Mouse (Mus musculus) neural tube, embryonic 13.5 days (tissue): ENCODE results near the gene Arhgap42. TPM values are rescaled to one million over a fixed set of nuclear protein-coding genes. Genes with fewer than 3 reads are reported as not detected.

Experiments
- ATAC-seq: fragments of 200-750 bp; cut with Nextera tagmentation; 2 replicates; pipeline ENCODE4 v1.8.0; 2017; ENCODE audit warnings: low read depth, mild to moderate bottlenecking, moderate TSS enrichment, moderate library complexity
- H3K27ac ChIP-seq: fragments of 300-500 bp; sonication (generic); replicated peaks from 2 replicates; pipeline ENCODE4 v1.5.1; 2015; ENCODE audit warnings: moderate library complexity, mild to moderate bottlenecking, inconsistent platforms
- H3K27me3 ChIP-seq: fragments of 300-500 bp; sonication (generic); 2 replicates; pipeline ENCODE4 v1.6.1; 2015; ENCODE audit warnings: mild to moderate bottlenecking, inconsistent platforms
- H3K36me3 ChIP-seq: fragments of 300-500 bp; sonication (generic); 2 replicates; pipeline ENCODE4 v1.6.1; 2015; ENCODE audit warnings: mild to moderate bottlenecking, inconsistent platforms
- H3K4me1 ChIP-seq: fragments of 300-500 bp; sonication (generic); replicated peaks from 2 replicates; pipeline ENCODE4 v1.6.1; 2015; ENCODE audit warnings: inconsistent platforms
- H3K4me2 ChIP-seq: fragments of 300-500 bp; sonication (generic); 2 replicates; pipeline ENCODE4 v1.6.1; 2015; ENCODE audit warnings: inconsistent platforms, mild to moderate bottlenecking, moderate library complexity
- H3K4me3 ChIP-seq: fragments of 300-500 bp; sonication (generic); 2 replicates; pipeline ENCODE4 v1.5.1; 2015; ENCODE audit warnings: mild to moderate bottlenecking, inconsistent platforms
- H3K9ac ChIP-seq: fragments of 300-500 bp; sonication (generic); 2 replicates; pipeline ENCODE4 v1.6.1; 2015; ENCODE audit warnings: moderate library complexity, mild to moderate bottlenecking, inconsistent platforms
- H3K9me3 ChIP-seq: fragments of 300-500 bp; sonication (generic); 2 replicates; pipeline ENCODE4 v1.6.1; 2016; ENCODE audit warnings: inconsistent platforms
- WGBS: fragments of 180-500 bp; shearing (Covaris S2); methylation state at CpG from one replicate; pipeline ENCODE4 v1.1.7; 2015; 5-methylcytosine and 5-hydroxymethylcytosine counted together
- polyA plus RNA-seq: library from polyadenylated mRNA; unstranded; fragments of >200 nt; fragmentation: Nextera tagmentation; extraction: Ambion mirVana; gene quantifications from 2 replicates; pipeline ENCODE4 v1.2.1, GENCODE M21; 2015

The Arhgap42 gene
- polyA plus RNA-seq = 22.2 and 25.8 TPM in 2 replicates

DNA sequence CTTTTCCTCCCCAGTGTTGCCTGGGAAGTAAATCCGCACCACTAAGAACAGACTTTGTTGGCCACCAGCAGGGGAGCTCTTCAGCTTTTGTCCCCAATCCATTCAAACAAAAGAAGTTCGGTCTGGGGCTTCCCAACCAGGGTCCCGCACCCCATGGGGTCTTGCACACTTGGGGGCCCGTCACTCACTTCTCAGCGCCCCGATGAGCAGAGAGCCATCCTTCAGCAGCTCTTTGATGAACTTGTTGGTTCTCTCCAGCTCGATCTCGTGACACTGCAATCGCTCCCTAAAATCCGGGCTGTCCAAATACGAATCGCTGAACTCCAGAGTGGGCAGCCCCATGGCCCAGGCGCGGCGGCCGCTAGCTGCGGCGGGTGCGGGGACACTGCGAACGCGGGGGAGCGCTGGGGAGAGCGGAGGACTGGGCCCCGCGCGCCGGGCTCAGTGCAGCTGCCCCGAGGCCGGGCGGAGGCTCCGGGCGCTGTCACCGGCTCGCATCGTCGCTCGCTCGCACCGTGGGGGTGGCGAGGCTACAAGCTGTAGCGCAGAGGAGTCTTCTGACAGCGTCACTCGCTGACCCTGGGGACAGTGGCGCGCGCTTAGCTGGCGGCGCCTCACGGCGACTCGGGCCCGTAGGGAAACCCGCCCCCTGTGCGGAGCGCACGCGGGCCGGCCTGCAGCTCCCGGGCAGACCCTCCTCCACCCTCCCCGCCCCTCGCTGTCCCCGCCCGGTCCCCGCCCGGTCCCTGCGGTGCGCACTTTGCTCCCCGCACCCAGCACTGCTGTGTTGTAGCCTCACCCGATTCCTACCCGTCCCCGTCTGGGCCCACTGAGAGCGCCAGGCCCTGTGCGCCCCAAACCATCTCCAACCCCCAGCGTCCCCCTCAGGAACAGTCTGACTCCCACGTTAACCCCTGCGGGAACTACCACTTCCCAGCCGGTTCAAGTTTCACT is at the start of gene Arhgap42:
TSS of gene Arhgap42 (minus strand) at position 664 of the 954 bp plus-strand sequence.
- under 1% methylated on average over 78 of the region's 78 CpGs for WGBS
- peak within 1 kb of the TSS; percentile 75 for H3K4me3 ChIP-seq
- no peaks in the 10 kb centered on the region for H3K36me3 ChIP-seq
- peaks cover 17% of the 10 kb centered on the region for H3K4me1 ChIP-seq
- H3K27me3 ChIP-seq = no peaks in the 10 kb centered on the region
- peak within 1 kb of the TSS; percentile 84 for H3K27ac ChIP-seq
- peak within 1 kb of the TSS; percentile 73 for H3K4me2 ChIP-seq
- peak; percentile 94 for ATAC-seq
- H3K9ac ChIP-seq = peak within 1 kb of the TSS; percentile 86
- no peaks in the 10 kb centered on the region for H3K9me3 ChIP-seq

- H3K36me3 ChIP-seq = no peaks in the 10 kb centered on the region
- no peak overlapping the region for H3K27ac ChIP-seq
- no peaks in the 10 kb centered on the region for H3K9me3 ChIP-seq
- H3K4me3 ChIP-seq = no peak overlapping the region
- H3K4me2 ChIP-seq = no peak overlapping the region
- 79% methylated on average over 2 of the region's 2 CpGs for whole genome bisulfite sequencing
- ATAC-seq = no peak
- H3K27me3 ChIP-seq = no peaks in the 10 kb centered on the region
- H3K9ac ChIP-seq = no peak overlapping the region
- H3K4me1 ChIP-seq = no peaks in the 10 kb centered on the region
Measured at GRCm38 (mm10) chr9:9288140-9288539, 49.2 kb upstream of the Arhgap42 start.

- H3K9ac ChIP-seq = no peak overlapping the region
- ATAC-seq = 0 out of 2 replicates have a peak, but pooled peaks have one; percentile 27
- no peak overlapping the region for H3K27ac ChIP-seq
- no peaks in the 10 kb centered on the region for H3K36me3 ChIP-seq
- no peaks in the 10 kb centered on the region for H3K27me3 ChIP-seq
- H3K4me2 ChIP-seq = no peak overlapping the region
- no peaks in the 10 kb centered on the region for H3K4me1 ChIP-seq
- no peak overlapping the region for H3K4me3 ChIP-seq
- 8% methylated on average over 2 of the region's 2 CpGs for WGBS
- H3K9me3 ChIP-seq = no peaks in the 10 kb centered on the region
Measured at GRCm38 (mm10) chr9:9269305-9269704, 30.4 kb upstream of the Arhgap42 start.

- Histone ChIP-seq H3K4me1 (no peaks in the 10 kb centered on the region), H3K36me3 (no peaks in the 10 kb centered on the region), H3K4me2 (no peak overlapping the region), H3K9ac (no peak overlapping the region), H3K27me3 (no peaks in the 10 kb centered on the region), H3K9me3 (no peaks in the 10 kb centered on the region), H3K27ac (no peak overlapping the region), H3K4me3 (no peak overlapping the region)
- WGBS = 82% methylated on average over 6 of the region's 6 CpGs
- ATAC-seq = no peak
Measured at GRCm38 (mm10) chr9:9267606-9268601, 29.0 kb upstream of the Arhgap42 start.

DNA sequence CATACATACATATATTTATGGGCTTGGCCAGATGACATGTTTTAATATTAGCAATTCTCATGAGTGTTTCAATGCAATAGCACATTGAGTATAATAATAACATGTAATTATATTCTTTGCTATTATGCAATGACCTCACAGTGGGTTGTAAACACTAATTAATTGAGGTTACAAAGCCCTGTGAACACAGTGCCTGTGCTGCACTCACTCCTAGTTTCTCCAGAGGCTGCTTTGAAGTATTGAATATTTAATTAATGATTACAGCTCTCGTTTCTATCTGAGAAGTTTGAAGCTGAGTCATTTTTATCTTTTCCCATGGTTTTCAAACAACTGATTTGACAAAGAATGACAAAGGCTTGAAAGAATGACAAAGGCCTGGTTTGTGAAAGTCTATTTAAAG is 24.6 kb upstream of the Arhgap42 start:
- H3K9ac ChIP-seq = no peak overlapping the region
- no peak for ATAC-seq
- no peak overlapping the region for H3K4me3 ChIP-seq
- H3K4me2 ChIP-seq = no peak overlapping the region
- 31% methylated on average over 1 of the region's 1 CpGs for WGBS
- H3K27me3 ChIP-seq = no peaks in the 10 kb centered on the region
- no peaks in the 10 kb centered on the region for H3K9me3 ChIP-seq
- no peak overlapping the region for H3K27ac ChIP-seq
- H3K36me3 ChIP-seq = no peaks in the 10 kb centered on the region
- H3K4me1 ChIP-seq = no peaks in the 10 kb centered on the region

GRCm38 (mm10) chr9:9262479-9262878 is 23.6 kb upstream of the Arhgap42 start:
- 88% methylated on average over 2 of the region's 2 CpGs for WGBS
- H3K9ac ChIP-seq = no peak overlapping the region
- H3K27me3 ChIP-seq = no peaks in the 10 kb centered on the region
- H3K4me3 ChIP-seq = no peak overlapping the region
- H3K4me1 ChIP-seq = no peaks in the 10 kb centered on the region
- no peaks in the 10 kb centered on the region for H3K36me3 ChIP-seq
- no peaks in the 10 kb centered on the region for H3K9me3 ChIP-seq
- H3K27ac ChIP-seq = no peak overlapping the region
- H3K4me2 ChIP-seq = no peak overlapping the region
- no peak for ATAC-seq

DNA sequence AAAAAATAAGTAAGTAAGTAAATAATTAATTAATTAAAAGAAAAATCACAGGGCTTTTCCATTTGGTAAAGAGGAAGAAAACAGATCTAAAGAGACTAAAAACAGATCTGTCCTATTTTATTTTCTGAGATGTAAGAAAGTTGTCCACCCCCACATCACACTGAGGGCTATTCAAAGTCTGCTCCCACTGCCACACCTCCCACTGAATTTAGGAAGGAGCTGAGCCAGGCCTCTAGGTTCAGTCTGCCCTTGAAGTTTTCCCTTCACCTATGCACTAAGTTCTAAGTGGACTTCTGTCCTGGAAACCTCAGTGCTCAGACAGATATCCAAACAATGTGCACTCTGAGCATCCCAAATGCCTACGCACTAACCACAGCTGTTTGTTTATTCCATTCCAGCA is 15.9 kb upstream of the Arhgap42 start:
- Histone ChIP-seq H3K4me3 (no peak overlapping the region), H3K36me3 (no peaks in the 10 kb centered on the region), H3K9ac (no peak overlapping the region), H3K9me3 (no peaks in the 10 kb centered on the region), H3K4me2 (no peak overlapping the region), H3K27me3 (no peaks in the 10 kb centered on the region), H3K4me1 (no peaks in the 10 kb centered on the region), H3K27ac (no peak overlapping the region)
- no peak for ATAC-seq
- 86% methylated on average over 1 of the region's 1 CpGs for WGBS

- no peak for ATAC-seq
- Histone ChIP-seq H3K4me2 (no peak overlapping the region), H3K9ac (no peak overlapping the region), H3K36me3 (no peaks in the 10 kb centered on the region), H3K27ac (no peak overlapping the region), H3K9me3 (no peaks in the 10 kb centered on the region), H3K4me1 (no peaks in the 10 kb centered on the region), H3K4me3 (no peak overlapping the region), H3K27me3 (no peaks in the 10 kb centered on the region)
- WGBS = 58% methylated on average over 2 of the region's 2 CpGs
Measured at GRCm38 (mm10) chr9:9248529-9248928, 9.6 kb upstream of the Arhgap42 start.

GRCm38 (mm10) chr9:9245994-9246393 is 7.1 kb upstream of the Arhgap42 start:
- no peak for ATAC-seq
- Histone ChIP-seq H3K4me3 (no peak overlapping the region), H3K4me1 (no peaks in the 10 kb centered on the region), H3K9ac (no peak overlapping the region), H3K27ac (no peak overlapping the region), H3K9me3 (no peaks in the 10 kb centered on the region), H3K27me3 (no peaks in the 10 kb centered on the region), H3K36me3 (no peaks in the 10 kb centered on the region), H3K4me2 (no peak overlapping the region)

- WGBS = 66% methylated on average over 3 of the region's 4 CpGs
- Histone ChIP-seq H3K27me3 (no peaks in the 10 kb centered on the region), H3K4me1 (0 out of 2 replicates have a peak, but pooled peaks cover 4% of the 10 kb centered on the region)
Measured at GRCm38 (mm10) chr9:9243834-9244233, 4.9 kb upstream of the Arhgap42 start.

GRCm38 (mm10) chr9:9241202-9241795 is 2.4 kb upstream of the Arhgap42 start:
- WGBS = 85% methylated on average over 7 of the region's 7 CpGs
- Histone ChIP-seq H3K9ac (no peak overlapping the region), H3K27ac (no peak overlapping the region), H3K9me3 (no peaks in the 10 kb centered on the region), H3K4me2 (no peak overlapping the region), H3K27me3 (no peaks in the 10 kb centered on the region), H3K4me1 (peaks cover 17% of the 10 kb centered on the region), H3K4me3 (no peak overlapping the region), H3K36me3 (no peaks in the 10 kb centered on the region)
- ATAC-seq = no peak

More at GRCm38 (mm10) chr9:9243834-9244233, 4.9 kb upstream of the Arhgap42 start:
- no peak for ATAC-seq
- Histone ChIP-seq H3K9me3 (no peaks in the 10 kb centered on the region), H3K9ac (no peak overlapping the region), H3K4me2 (no peak overlapping the region), H3K36me3 (no peaks in the 10 kb centered on the region), H3K27ac (no peak overlapping the region), H3K4me3 (no peak overlapping the region)
